Mouse (Mus musculus): ENCODE data around the gene Gm10842.

- TF ChIP-seq ELF1 (IDR thresholded peaks at IDR 0.05; ENCODE audit: low read depth, low read length): no peak
- TF ChIP-seq MAZ (IDR thresholded peaks at IDR 0.05; ENCODE audit: low read depth, low read length): no peak
- TF ChIP-seq UBTF (IDR thresholded peaks at IDR 0.05; ENCODE audit: low read depth, low read length): no peak
- TF ChIP-seq POLR2A (IDR thresholded peaks at IDR 0.05; ENCODE audit: low read depth, low read length): no peak
- TF ChIP-seq MYC (IDR thresholded peaks at IDR 0.05; ENCODE audit: low read depth, low read length): no peak
- no peak for TF ChIP-seq PAX5 (IDR thresholded peaks at IDR 0.05; ENCODE audit: low read length)
- no peak for TF ChIP-seq CTCF (conservative IDR thresholded peaks at IDR 0.05 in 1 of 2, IDR thresholded peaks at IDR 0.05 in 1 of 2; ENCODE audit: low read depth in 2 of 2, low read length in 2 of 2)
- TF ChIP-seq SMC3 (IDR thresholded peaks at IDR 0.05; ENCODE audit: low read depth, low read length): no peak
- TF ChIP-seq EP300 (IDR thresholded peaks at IDR 0.05; ENCODE audit: low read length): no peak
- TF ChIP-seq JUND (conservative IDR thresholded peaks at IDR 0.05; ENCODE audit: low read depth, low read length): no peak
- no peak for TF ChIP-seq ZMIZ1 (IDR thresholded peaks at IDR 0.05; ENCODE audit: low read depth, low read length)
- no peak for TF ChIP-seq MEF2A (IDR thresholded peaks at IDR 0.05; ENCODE audit: borderline replicate concordance, low read depth, low read length)
- no peak for TF ChIP-seq CHD2 (IDR thresholded peaks at IDR 0.05; ENCODE audit: low read length)
- TF ChIP-seq USF2 (conservative IDR thresholded peaks at IDR 0.05; ENCODE audit: low read depth, low read length): no peak
Measured at GRCm38 (mm10) chr11:105159673-105160360, 13.1 kb downstream of the Gm10842 start.

All from CH12.LX (cell line).